Mouse (Mus musculus) heart, embryonic 15.5 days (tissue): ENCODE measurements around the gene Hoxb5. TPM values are rescaled to one million over a fixed set of nuclear protein-coding genes. Genes with fewer than 3 reads are reported as not detected.

Experiments used
- ATAC-seq: fragments of 200-750 bp; cut with Nextera tagmentation; replicated peaks from 2 replicates; pipeline ENCODE4 v1.8.0; 2017; ENCODE audit warnings: low read depth, moderate TSS enrichment; ENCODE audit not compliant: insufficient number of reproducible peaks, insufficient read depth, low FRiP score
- H3K27ac ChIP-seq: fragments of 300-500 bp; sonication (generic); 2 replicates; pipeline ENCODE4 v1.5.1; 2015; ENCODE audit warnings: mild to moderate bottlenecking, inconsistent platforms
- H3K27me3 ChIP-seq: fragments of 300-500 bp; sonication (generic); 2 replicates; pipeline ENCODE4 v1.6.1; 2015; ENCODE audit warnings: inconsistent platforms
- H3K36me3 ChIP-seq: fragments of 300-500 bp; sonication (generic); 2 replicates; pipeline ENCODE4 v1.6.1; 2015; ENCODE audit warnings: mild to moderate bottlenecking, inconsistent platforms
- H3K4me1 ChIP-seq: fragments of 300-500 bp; sonication (generic); replicated peaks from 2 replicates; pipeline ENCODE4 v1.6.1; 2015; ENCODE audit warnings: inconsistent platforms
- H3K4me2 ChIP-seq: fragments of 300-500 bp; sonication (generic); 2 replicates; pipeline ENCODE4 v1.6.1; 2015; ENCODE audit warnings: inconsistent platforms, mild to moderate bottlenecking, moderate library complexity
- H3K4me3 ChIP-seq: fragments of 300-500 bp; sonication (generic); 2 replicates; pipeline ENCODE4 v1.5.1; 2015; ENCODE audit warnings: mild to moderate bottlenecking, inconsistent platforms
- H3K9ac ChIP-seq: fragments of 300-500 bp; sonication (generic); 2 replicates; pipeline ENCODE4 v1.6.1; 2015; ENCODE audit warnings: mild to moderate bottlenecking, inconsistent platforms
- H3K9me3 ChIP-seq: fragments of 300-500 bp; sonication (generic); replicated peaks from 2 replicates; pipeline ENCODE4 v1.6.1; 2016; ENCODE audit warnings: inconsistent platforms
- WGBS: fragments of 180-500 bp; shearing (Covaris S2); methylation state at CpG from one replicate; pipeline ENCODE4 v1.1.7; 2015; ENCODE audit warnings: mixed read lengths; 5-methylcytosine and 5-hydroxymethylcytosine counted together
- polyA plus RNA-seq: library from polyadenylated mRNA; unstranded; fragments of >200 nt; fragmentation: Nextera tagmentation; extraction: Ambion mirVana; gene quantifications from 2 replicates; pipeline ENCODE4 v1.2.1, GENCODE M21; 2015

The Hoxb5 gene
- polyA plus RNA-seq, 1 experiment from 2014 or later = 1.4 TPM

DNA sequence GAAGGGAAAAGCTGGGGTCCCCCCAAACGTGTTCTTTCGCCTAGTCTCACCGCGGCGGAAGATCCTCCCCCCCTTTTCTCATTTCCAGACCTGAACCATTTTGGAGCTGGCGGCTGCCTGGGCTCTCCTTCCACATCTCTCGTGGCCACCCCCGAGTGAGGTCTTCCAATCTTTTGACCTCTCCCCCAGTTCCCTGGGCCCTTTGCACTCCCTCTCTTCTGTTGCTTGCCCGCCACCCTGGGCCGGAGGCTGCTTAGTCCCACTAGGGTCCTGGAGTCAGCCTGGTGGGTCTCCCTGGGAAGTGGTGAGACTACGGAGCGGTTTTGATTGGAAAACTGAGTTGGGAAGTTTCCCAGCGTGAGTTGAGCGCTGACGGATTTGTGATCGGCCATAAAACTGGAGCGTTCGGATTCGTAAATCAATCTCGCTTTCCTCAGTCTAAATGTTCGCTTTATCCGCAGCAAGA, 22.6 kb downstream of the Hoxb5 start:
- Histone ChIP-seq H3K9me3 (no peaks in the 10 kb centered on the region), H3K4me3 (no peak overlapping the region; the same call in 1 of the 2 replicates), H3K36me3 (no peaks in the 10 kb centered on the region), H3K9ac (no peak overlapping the region), H3K27me3 (peaks cover 100% of the 10 kb centered on the region), H3K4me1 (0 out of 2 replicates have a peak, but pooled peaks cover 2% of the 10 kb centered on the region), H3K27ac (no peak overlapping the region; the same call in 1 of the 2 replicates), H3K4me2 (peak overlapping the region; percentile 3; the same call in 1 of the 2 replicates)
- 17% methylated on average over 22 of the region's 22 CpGs for WGBS
- ATAC-seq = no peak

DNA sequence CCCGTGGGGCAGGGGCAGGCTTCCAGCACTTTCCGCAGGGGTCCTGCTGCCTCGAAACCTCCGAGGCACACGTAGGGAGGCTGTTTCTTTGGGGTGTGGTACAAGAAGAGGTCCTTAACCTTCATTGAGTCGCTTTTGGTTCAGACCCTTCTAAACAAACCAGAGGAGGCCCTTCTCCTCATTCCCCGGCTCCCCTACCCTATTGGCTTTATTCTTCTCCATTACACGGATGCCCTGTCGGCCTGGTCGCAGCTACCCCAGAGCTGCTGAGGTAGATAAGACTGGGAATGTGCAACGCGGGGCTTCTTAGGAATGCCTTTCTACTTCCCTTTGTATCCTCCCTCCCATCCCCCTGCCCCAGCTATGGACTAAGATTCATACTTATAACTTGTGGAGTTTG, 23.6 kb downstream of the Hoxb5 start:
- Histone ChIP-seq H3K9ac (no peak overlapping the region), H3K4me3 (no peak overlapping the region; the same call in 1 of the 2 replicates), H3K4me2 (peak overlapping the region; percentile 11; the same call in 1 of the 2 replicates), H3K27me3 (peaks cover 100% of the 10 kb centered on the region), H3K36me3 (no peaks in the 10 kb centered on the region), H3K9me3 (no peaks in the 10 kb centered on the region), H3K4me1 (0 out of 2 replicates have a peak, but pooled peaks cover 2% of the 10 kb centered on the region), H3K27ac (no peak overlapping the region)
- no peak for ATAC-seq
- WGBS = 15% methylated on average over 12 of the region's 12 CpGs

DNA sequence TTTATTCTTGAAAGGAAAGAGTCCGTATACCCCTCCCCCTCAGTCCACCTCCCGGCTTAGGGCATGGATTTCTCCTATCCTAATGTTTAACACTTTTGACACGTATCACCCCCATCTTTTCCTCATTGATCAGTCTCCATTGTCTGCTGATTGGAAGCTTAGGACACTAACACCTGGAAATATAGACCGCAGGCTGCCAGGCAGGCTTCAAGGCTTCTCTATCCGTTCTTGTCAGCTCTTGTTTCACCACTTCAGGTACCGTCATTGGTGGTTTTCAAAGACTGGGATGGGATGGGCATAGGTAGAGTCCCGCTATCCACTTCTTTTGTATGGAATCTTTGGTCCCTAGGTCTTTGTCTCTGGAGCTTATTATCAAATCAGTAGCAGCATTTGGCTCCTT, 24.0 kb downstream of the Hoxb5 start:
- Histone ChIP-seq H3K9ac (no peak overlapping the region), H3K9me3 (no peaks in the 10 kb centered on the region), H3K4me2 (no peak overlapping the region), H3K4me3 (no peak overlapping the region), H3K27me3 (peaks cover 100% of the 10 kb centered on the region), H3K4me1 (peaks cover 2% of the 10 kb centered on the region; the same call in 1 of the 2 replicates), H3K27ac (no peak overlapping the region), H3K36me3 (no peaks in the 10 kb centered on the region)
- ATAC-seq = no peak
- WGBS = 20% methylated on average over 7 of the region's 7 CpGs

DNA sequence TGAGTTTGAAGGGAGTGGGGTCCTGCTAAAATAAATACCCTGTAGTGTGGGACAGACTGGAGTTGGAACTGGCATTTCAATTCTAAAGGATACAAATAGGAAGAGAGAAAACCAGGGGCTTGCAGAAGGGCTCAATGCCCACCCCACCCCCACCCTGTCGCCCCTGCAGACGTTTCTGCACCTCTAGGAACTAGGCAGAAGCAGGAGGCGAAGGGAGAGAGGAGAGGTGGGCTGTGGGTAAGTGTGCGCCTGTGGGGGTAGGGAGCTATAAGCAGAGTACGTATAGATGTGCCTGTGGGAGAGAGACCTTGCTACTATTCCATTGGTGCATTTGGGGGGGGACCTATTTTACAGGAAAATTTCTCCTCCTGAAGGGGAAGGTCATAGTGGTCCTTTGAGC, 24.6 kb downstream of the Hoxb5 start:
- Histone ChIP-seq H3K27ac (no peak overlapping the region), H3K27me3 (peaks cover 100% of the 10 kb centered on the region), H3K4me1 (peaks cover 7% of the 10 kb centered on the region; the same call in 1 of the 2 replicates), H3K9ac (no peak overlapping the region), H3K4me3 (no peak overlapping the region), H3K36me3 (no peaks in the 10 kb centered on the region), H3K9me3 (no peaks in the 10 kb centered on the region), H3K4me2 (no peak overlapping the region)
- ATAC-seq = no peak
- 18% methylated on average over 5 of the region's 5 CpGs for WGBS

DNA sequence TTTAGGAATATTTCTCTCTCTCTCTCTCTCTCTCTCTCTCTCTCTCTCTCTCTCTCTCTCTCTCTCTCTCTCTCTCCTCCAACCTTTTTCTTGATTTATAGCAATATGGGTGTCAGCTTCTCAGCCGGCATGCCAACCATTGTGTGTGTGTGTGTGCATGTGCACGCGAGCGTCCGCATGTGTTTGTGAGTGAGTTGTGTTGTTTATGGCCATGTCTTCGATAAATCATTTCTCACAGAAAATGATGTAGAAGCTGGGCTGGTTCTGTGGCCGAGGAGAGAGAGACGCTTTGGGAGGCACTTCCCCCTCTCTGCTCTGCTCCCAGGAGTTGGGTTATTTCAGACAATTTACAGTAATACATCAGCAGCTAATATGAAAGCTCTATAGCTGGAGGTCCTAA, 25.5 kb downstream of the Hoxb5 start:
- no peak overlapping the region for H3K27ac ChIP-seq
- WGBS = 21% methylated on average over 8 of the region's 8 CpGs
- no peak overlapping the region for H3K9ac ChIP-seq

GRCm38 (mm10) chr11:96332105-96332504, 29.0 kb downstream of the Hoxb5 start:
- no peaks in the 10 kb centered on the region for H3K9me3 ChIP-seq
- ATAC-seq = no peak
- H3K27me3 ChIP-seq = peaks cover 100% of the 10 kb centered on the region
- H3K4me2 ChIP-seq = peak overlapping the region; percentile 52
- peak overlapping the region; percentile 43 for H3K4me3 ChIP-seq
- H3K9ac ChIP-seq = no peak overlapping the region
- WGBS = 5% methylated on average over 8 of the region's 8 CpGs
- H3K36me3 ChIP-seq = no peaks in the 10 kb centered on the region
- peaks cover 6% of the 10 kb centered on the region; the same call in 1 of the 2 replicates for H3K4me1 ChIP-seq
- peak overlapping the region; percentile 49; the same call in 1 of the 2 replicates for H3K27ac ChIP-seq

More for the DNA sequence above, 25.5 kb downstream of the Hoxb5 start:
- Histone ChIP-seq H3K36me3 (no peaks in the 10 kb centered on the region), H3K9me3 (no peaks in the 10 kb centered on the region), H3K4me1 (peaks cover 8% of the 10 kb centered on the region; the same call in 1 of the 2 replicates), H3K27me3 (peaks cover 100% of the 10 kb centered on the region), H3K4me2 (no peak overlapping the region), H3K4me3 (no peak overlapping the region)
- no peak for ATAC-seq

DNA sequence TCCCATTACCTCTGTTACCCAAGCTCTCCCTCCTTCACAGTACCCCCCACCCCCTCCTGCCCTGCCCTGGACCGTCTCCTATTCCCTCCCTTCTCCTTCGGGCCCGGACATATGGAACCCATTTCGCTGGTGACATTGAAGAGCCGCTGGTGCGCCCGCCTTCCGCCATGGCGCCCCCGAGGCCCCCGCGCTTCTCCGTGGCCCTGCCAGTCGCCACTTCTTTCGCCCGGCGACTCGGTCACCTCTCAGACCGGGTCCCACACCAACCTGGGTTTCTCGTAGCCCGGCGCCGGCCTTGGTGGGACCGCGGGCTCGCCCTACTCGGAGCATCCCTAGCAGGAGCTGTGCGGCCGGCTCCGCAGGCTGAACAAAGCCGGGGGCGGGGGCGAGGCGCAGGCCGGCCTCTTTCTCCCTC, 29.5 kb downstream of the Hoxb5 start:
- Histone ChIP-seq H3K4me2 (peak overlapping the region; percentile 52), H3K9ac (no peak overlapping the region), H3K4me1 (peaks cover 6% of the 10 kb centered on the region; the same call in 1 of the 2 replicates), H3K27me3 (peaks cover 100% of the 10 kb centered on the region), H3K36me3 (no peaks in the 10 kb centered on the region), H3K27ac (peak overlapping the region; percentile 58; the same call in 1 of the 2 replicates), H3K4me3 (peak overlapping the region; percentile 43), H3K9me3 (no peaks in the 10 kb centered on the region)
- no peak for ATAC-seq
- WGBS = 6% methylated on average over 34 of the region's 35 CpGs

GRCm38 (mm10) chr11:96333241-96334001, 30.3 kb downstream of the Hoxb5 start:
- peak overlapping the region; percentile 52 for H3K4me2 ChIP-seq
- peak overlapping the region; percentile 43 for H3K4me3 ChIP-seq
- peak overlapping the region; percentile 58 for H3K27ac ChIP-seq
- peak overlapping the region; percentile 40; the same call in 1 of the 2 replicates for H3K9ac ChIP-seq
- no peaks in the 10 kb centered on the region for H3K9me3 ChIP-seq
- H3K27me3 ChIP-seq = peaks cover 100% of the 10 kb centered on the region
- H3K36me3 ChIP-seq = no peaks in the 10 kb centered on the region
- peaks cover 6% of the 10 kb centered on the region; the same call in 1 of the 2 replicates for H3K4me1 ChIP-seq
- no peak for ATAC-seq
- 19% methylated on average over 17 of the region's 17 CpGs for WGBS

DNA sequence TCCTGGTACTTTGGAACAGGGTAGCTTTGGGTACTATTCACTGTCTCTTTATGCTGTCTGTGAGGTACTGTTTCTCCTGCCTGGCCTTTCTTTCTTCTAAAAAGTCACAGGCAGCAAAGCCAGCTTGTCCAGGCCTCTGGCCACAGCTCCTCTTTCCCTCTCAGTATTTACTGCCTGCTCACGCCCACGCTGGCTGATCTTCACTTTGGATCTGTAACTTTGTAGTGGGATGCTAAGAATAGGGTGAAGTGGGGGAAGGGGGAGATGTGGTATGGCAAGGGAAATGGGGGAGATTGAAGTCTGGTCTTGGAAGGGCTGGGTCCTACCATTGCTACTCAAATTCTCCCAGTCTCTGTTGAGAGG, 30.8 kb downstream of the Hoxb5 start:
- peaks cover 6% of the 10 kb centered on the region; the same call in 1 of the 2 replicates for H3K4me1 ChIP-seq
- H3K4me3 ChIP-seq = peak overlapping the region; percentile 43; the same call in 1 of the 2 replicates
- ATAC-seq = no peak
- peaks cover 100% of the 10 kb centered on the region for H3K27me3 ChIP-seq
- no peaks in the 10 kb centered on the region for H3K36me3 ChIP-seq
- peak overlapping the region; percentile 58 for H3K27ac ChIP-seq
- no peaks in the 10 kb centered on the region for H3K9me3 ChIP-seq
- H3K4me2 ChIP-seq = peak overlapping the region; percentile 52; the same call in 1 of the 2 replicates
- peak overlapping the region; percentile 40; the same call in 1 of the 2 replicates for H3K9ac ChIP-seq
- 31% methylated on average over 2 of the region's 2 CpGs for WGBS

DNA sequence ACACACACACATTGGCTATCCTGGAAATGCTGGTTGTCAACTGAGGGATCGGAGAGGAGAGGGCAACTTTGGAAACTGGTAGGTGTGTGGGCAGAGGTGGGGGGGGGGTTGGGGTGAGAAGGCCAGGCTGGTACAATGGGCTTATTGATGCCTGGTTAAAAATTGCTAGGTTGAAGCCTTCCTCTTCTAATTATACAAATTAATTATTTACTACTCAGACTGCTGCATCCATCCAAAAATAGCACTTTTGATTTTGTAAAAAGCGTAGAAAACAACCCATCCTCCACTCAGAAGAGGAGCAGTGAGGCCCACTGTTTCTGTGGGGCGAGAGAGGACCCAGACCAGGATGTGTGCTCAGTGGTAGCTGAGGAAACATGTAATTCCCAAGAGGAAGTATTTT, 31.9 kb downstream of the Hoxb5 start:
- Histone ChIP-seq H3K27me3 (peaks cover 100% of the 10 kb centered on the region), H3K4me2 (no peak overlapping the region), H3K9me3 (no peaks in the 10 kb centered on the region), H3K9ac (no peak overlapping the region), H3K36me3 (no peaks in the 10 kb centered on the region), H3K4me1 (peaks cover 6% of the 10 kb centered on the region; the same call in 1 of the 2 replicates), H3K27ac (no peak overlapping the region), H3K4me3 (no peak overlapping the region)
- WGBS = 61% methylated on average over 3 of the region's 3 CpGs
- ATAC-seq = no peak

DNA sequence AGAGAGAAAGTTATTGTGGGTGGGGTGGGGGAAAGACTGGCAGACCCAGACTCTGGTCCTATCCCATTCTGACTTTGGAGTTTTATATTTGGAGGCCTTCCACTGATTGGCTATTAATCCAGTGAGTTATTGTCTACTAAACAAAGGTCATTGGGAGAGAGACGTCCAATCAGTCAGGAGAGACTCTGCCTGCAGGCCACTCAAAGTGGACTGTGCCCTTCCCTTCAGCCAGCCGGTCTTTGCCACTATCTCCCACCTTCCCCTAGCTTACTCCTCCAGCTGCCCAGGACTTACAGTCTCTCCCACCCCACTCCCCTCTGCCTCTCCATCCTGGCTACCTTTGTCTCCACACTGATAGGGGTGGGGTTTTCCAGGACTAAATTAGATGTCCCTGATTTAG, 33.5 kb downstream of the Hoxb5 start:
- no peak overlapping the region for H3K4me2 ChIP-seq
- peaks cover 12% of the 10 kb centered on the region; the same call in 1 of the 2 replicates for H3K4me1 ChIP-seq
- no peak overlapping the region for H3K4me3 ChIP-seq
- no peak overlapping the region for H3K27ac ChIP-seq
- H3K9me3 ChIP-seq = no peaks in the 10 kb centered on the region
- 22% methylated on average over 2 of the region's 2 CpGs for WGBS
- H3K27me3 ChIP-seq = peaks cover 96% of the 10 kb centered on the region
- no peaks in the 10 kb centered on the region for H3K36me3 ChIP-seq
- no peak overlapping the region for H3K9ac ChIP-seq
- ATAC-seq = no peak
